Mouse (Mus musculus): ENCODE results near the gene D630003M21Rik. TPM values are rescaled to one million over a fixed set of nuclear protein-coding genes. Genes with fewer than 3 reads are reported as not detected.
A peak's percentile ranks its signal among the peaks of the same experiment; 100 is the strongest.

D630003M21Rik gene
- total RNA-seq, 2 experiments from 2014 or later: 2.6 to 3.3 TPM

DNA sequence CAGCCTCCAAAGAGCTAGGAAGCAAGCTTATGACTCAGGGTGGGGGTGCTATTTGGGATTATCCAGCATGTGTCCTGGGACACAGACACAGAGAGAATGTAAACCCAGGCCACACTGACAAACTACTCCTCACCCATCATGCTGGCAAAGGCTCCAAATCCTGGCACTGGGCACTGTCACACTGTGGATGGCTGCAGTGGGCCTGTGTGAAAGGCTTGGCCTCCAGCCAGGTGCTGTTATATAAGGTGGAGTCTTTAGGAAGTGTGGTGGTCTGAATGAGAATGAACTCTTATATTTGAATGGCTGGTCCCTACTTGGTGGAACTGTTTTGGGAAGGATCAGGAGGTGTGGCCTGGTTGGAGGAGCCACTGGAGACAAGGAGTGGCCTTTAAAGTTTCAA lies 7.7 kb upstream of the D630003M21Rik start:
- DNase-seq: no peak

DNA sequence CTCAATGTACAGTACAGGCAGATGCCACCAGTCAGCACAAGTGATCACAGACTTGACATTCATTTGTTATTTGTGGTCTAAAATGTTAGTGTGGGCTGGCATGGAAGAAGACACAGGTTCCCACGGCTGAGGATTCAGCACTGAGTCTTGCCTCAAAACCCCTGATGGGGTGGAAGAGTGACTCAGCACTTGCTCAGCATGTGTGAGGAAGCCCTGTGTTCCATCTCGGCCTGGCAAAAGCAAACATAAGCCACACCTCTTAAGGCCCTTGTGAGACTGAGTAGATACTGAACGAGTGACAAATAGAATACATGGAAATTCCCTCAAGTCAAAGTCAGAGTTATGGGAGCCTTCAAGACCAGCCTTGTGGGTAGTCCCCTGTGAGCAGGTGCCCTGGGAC lies 4.1 kb upstream of the D630003M21Rik start:
- DNase-seq: no peak

DNA sequence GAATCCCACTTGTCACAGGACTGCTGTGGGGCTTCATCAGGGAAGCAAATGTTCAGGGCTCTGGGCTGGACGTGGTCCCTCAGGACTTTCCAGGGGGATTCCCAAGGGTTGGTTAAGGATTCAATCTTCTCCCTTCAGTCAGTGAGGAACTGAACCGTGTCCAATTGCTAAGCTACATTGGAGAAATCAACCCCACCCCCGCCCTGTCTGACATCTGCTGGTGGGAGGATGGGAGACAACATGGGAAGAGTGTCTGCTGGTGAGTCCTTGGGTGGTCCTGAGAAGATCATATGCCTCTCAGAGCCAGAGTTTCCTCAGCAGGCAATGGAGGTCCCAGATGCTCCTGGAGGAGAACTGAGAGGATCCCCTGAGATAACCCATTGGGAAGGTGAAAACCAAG lies 3.4 kb upstream of the D630003M21Rik start:
- no peak for DNase-seq

DNA sequence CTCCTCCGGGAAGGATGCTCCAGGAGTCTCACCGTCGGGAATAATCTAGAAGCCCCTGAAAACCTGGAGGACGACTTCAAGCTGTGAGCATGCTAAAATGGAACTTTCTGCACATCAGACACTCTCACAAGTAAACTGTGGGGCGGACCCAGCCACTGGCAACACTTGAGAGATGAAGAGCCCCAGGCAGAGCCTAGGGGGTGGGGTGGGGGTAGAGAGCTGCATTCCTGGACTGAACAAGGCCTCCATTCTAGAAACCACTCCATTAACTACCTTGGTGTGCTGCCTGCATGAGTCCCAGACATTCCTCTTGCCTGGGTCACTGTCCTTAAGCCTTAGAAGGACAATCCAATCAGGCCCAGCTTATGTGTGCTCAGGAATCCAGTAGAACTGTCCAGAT lies 2.0 kb upstream of the D630003M21Rik start:
- no peak for DNase-seq

DNA sequence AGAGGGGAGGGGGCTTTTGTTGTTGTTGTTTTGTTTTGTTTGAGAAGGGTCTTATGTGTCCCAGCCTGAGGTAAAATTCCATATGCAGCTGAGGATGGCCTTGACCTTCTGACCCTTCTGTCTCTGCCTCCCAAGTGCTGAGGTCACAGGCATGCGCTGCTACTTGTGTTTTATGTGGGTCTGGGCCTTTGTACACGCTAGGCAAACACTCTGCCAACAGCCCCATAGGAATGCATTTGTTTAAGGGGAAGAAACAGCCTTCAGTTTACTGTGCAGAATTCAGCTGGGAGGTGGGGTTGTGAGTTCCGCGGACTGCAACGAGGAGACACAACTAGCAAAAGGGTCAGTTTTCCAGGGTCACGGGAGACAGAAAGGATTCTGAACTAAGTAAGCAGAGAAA lies 1.6 kb upstream of the D630003M21Rik start:
- no peak for DNase-seq

DNA sequence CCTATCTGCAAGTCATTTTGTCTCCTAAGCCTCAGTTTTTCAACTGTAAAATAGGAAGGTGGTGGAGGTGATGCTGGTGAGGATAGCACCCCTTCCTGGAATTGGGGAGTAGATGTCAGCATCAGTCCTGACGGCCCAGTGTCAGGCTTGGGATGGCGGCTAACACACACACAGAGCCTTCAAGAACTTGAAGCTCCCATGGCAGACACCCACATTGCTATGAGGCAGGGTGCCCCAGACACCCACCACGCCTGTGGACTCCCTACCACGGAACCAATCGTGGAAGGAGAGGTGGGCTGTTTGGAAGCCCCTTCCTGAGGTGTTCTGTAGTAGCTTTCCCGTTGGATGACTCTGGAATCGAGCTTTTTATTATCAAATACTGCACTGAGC lies 476 bp upstream of the D630003M21Rik start:
- DNase-seq: no peak

DNA sequence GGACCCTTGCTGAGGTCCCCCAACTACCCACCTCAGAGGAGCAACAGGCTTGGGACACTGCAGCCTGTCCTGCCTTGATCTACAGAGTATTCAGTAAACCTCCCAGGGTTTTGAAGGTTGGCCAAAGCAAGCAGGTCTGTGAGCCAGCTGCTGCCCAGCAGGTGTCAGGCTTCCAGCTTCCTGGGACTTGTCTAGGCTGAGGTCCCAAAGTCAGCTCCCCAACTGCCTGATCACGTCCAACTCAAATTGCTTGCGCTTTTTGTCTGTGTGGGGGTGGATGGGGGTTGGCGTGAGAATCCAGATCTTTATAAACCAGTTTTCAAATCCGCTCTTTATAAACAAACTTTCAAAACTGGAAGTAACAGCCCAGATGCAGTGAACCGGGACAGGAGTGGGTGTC lies 3.7 kb downstream of the D630003M21Rik start:
- peak; percentile 65 for DNase-seq

DNA sequence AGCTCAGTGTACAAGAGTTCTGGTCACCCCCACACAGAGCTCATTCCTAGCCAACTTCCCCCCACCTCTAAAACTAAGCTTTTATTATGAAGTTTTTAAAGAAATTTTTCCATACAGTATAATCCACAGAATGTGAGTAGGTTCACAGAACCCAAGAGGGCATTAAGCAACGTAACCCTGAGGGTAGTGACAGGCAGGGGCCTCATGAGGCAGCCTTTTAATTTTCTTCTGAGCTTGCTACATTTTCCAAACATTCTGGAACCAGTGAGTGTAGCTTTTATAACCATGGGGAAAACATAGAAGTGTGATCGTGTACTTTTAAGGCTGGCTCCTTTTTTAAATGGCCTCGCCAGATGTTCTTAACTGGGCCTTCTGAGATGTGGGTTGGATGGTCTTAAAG lies 5.5 kb downstream of the D630003M21Rik start:
- no peak for DNase-seq

DNA sequence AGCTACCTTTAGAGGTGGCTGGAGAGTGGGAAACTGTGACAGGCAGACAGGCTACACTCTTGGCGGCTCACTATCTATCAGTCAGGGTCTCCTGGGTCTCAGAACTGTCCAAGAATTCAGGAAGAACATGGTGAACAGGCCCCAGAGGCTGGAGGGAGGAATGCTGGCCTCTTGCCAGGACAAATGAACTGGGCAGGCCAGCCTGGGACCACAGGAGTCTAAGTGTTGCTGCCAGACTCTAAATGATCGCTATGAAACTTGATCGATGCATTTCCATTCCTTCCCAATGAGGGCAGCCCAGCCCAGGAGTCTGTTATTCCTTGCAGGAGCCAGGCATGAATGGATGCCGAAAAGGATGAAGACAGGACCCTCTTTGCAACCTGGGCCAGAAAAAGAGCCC lies 6.4 kb downstream of the D630003M21Rik start:
- no peak for DNase-seq

DNA sequence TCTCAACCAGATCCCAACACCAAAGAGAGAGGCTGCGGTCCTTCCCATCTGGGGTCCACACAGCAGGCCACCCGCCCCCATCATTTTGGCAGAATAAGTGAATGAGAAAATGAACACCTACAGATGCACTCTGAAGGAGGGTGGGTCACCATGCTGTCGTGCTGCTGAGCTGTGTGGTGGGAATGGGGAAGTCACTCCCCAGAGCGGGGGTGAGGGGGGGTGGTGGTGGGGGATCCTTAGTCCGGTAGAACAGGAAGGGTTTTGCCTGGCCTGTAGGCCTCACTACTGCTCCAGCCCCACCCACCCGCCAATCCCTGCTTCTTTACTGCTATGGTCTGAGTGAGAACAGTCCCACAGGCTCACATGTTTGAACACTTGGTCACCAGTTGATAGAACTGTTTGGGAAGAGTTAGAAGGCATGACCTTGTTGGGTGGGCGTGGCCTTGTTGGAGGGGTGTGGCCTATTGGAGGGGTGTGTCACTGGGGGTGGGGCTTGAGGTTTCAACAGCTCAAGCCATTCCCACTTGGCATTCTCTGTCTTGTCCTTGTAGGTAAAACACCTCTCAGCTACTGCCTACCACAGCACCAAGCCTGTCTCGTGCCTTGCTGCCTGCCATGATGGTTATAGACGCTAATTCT lies 7.5 kb downstream of the D630003M21Rik start:
- no peak for DNase-seq

DNA sequence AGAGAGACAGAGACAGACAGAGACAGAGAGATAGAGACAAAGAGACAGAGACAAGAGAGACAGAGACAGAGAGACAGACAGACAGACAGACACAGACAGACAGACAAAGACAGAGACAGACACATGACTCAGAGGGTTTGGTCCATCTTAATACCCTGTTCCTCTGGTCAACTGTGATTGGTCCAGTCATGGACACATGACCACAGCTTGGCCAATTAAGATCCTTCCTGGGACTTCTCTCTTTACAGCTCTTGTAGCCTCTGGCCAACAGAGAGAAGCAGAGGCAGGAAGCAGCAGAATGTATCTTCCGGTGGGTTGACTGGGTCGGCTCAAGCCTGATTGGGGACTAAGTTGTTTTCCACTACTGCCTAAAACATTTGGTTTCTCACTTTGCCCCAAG lies 9.5 kb downstream of the D630003M21Rik start:
- DNase-seq: no peak

DNA sequence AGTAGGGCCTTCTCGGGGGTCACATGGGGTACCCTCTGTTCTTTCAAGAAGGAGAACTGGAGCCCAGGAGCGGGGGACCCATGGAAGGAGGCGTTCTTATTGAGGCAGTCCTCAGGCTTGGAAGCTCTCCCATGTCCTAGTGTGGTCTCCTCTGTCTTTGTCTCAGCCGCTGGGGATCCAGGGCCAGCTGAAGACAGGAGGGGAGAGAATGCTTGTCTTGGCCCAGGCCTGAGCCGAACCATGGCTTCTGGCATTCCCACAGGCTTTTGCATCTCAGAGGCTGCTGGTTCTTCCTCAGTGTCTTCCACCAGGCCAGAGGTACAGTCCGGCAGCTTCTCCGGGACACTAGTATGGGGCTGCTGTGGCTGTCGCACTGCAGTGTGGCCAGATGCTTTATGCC lies 12.5 kb downstream of the D630003M21Rik start:
- no peak for DNase-seq

DNA sequence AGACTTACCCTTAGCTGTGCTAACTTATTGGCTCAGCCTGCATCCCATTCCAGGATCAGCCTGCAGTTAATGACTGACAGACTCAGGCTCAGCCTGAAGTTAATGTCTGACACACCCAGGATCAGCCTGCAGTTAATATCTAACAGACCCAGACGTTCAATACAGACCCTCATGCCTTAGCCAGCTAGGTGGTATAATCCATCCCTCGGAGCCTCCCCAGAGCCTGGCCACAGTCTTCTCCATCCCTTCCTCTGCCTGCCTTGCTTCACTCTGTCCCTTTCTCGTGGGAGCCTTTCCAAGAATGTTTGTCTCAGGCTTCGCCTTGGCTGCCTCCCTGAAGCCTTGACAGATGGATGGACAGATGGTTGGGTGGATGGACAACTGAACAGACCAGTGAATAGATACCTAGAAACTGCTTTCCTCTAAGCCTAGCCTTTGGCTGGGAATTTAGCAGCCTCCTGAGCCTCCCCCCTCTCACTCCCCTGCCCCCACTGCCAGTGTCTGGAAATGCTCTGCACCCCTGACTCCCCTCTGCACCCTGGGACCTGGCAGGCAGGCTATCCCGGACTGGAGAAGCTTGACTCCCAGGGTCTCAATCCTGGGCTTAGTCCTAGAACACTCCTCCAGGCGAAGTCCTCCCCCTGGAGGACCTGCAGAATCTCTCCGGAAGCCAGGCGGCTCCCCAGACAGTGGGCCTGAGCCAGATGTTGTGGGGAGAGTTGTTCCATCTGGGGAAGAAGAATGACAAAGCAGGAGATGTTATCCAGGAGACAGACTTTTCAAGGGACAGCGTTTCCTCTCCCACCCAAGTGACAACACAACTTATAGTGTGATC lies 13.5 kb downstream of the D630003M21Rik start:
- no peak for DNase-seq

DNA sequence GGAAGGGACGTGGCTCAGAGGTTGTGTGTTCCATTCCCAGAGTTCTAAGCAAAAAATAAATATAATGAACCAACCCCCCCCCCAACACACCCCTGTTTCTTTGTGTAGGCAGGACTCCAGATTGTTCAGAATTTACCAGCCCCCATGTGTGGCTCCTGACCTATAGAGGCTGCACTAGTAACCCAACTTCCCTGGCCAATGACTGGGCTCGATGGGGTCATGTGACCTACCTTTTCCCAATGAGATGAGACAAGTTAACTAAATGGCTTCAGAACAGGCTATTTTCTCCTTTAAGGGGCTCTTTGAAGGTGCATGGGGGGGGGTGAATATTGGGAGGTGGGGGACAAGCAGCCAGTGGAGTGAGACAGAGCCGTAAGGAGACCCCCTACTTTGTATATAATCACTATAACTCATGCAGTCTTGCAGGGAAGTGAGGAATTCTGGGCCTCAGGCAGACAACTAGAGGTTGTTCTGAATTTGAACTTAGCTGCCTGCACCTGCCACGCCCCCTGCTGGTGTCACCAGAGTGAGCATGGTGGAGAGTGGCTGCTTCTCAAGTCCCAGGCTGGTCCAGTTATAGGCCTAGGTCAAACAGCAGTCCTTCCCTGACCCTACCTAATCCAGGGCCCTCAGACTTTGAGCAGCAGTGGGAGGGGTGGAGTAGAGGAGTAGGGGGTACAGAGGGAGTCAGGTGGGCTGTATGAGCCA lies 17.1 kb downstream of the D630003M21Rik start:
- no peak for DNase-seq

DNA sequence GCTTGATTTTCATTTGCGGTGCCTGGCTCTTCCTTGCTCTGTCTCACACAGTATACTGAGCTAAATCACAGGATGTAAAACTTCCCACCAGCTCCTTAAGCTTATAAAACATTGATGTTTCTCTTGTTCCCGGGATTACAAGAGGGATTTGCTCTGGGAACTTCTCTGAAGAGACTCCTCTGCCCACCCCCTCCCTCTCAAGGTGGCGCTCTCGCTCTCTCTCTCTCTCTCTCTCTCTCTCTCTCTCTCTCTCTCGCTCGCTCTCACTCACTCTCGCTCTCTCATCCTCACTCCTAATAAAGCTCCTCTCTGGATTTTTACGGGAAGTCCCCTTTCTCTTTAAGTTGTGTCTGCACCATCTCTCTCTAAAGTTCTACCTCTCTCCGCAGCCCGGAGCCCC lies 18.1 kb downstream of the D630003M21Rik start:
- no peak for DNase-seq

DNA sequence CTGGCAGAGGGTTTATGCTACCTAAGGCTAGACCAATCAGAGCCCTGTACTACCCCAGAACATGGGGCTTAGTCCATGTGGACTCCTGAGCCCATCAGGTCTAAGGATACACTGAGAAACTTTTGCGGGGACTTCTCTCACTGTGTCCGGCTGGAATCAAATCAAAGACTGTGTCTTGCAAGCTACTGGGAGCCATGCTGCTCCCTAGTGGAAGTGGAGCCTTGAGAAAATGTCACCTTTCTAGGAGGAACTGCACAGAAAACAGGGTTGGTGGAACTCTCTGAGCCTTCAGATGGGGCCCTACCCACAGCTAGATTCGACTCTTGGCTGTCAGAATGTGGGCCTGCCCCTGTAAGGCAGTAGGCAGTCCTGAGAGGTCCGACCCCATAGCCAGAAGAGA lies 18.5 kb downstream of the D630003M21Rik start:
- DNase-seq: peak; percentile 60

DNA sequence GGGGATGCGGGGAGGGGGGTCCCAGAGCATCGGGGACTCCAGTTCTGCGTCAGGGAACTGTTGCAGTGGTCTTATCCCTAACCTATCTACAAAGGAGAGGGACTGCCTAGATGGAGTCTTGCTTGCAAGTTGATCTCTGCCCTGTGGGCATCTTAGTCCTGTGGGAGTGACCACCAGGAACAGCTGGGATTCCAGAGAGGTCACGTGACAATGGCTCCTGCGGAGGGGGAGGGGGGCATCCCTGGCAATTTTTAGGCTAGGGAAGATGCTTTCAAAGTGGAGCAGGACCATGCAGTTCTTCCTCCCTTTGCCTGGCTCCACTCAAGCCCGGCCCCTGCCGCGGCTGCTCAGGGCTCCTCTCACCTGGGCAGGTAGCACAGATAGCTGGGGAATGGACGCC lies 19.2 kb downstream of the D630003M21Rik start:
- no peak for DNase-seq

DNA sequence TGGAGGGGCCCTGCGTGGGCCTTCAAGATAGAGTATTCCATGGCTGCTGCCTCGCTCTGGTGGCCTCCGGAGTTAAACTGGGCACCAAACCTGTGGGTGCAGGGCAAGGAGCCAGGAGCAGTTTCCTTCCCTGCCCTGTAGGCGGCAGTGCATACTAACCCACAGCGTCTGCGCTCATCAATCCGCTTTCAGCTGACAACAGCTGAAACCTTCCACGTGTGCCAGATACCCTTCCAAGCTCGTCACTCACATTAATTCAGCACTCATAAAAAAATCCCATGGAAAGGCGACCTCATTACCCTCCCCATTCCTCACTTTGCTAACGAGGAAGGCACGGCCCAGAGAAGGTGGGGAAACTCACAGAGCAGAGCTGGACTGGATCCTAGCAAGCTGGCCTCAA lies 21.2 kb downstream of the D630003M21Rik start:
- peak; percentile 87 for DNase-seq

DNA sequence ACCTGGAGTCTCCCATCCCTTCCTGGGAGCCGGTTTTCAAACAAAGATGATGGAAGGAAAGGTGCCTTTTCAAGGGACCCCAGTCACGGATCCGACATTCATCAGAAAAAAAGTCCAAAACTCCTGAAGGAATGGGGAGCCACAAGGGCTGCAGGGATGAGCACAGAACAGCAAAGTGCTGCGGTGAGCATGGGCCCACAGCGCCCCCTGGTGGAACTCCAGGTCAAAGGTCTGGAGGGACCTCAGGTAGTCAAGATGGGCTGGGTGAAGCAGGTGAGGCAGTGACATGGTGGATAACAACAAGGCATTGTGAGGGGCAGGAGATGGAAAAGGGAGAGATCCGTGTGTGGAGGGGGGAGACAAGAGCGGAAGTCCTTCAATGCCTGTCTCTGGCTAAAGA lies 24.9 kb downstream of the D630003M21Rik start:
- DNase-seq: peak; percentile 92

DNA sequence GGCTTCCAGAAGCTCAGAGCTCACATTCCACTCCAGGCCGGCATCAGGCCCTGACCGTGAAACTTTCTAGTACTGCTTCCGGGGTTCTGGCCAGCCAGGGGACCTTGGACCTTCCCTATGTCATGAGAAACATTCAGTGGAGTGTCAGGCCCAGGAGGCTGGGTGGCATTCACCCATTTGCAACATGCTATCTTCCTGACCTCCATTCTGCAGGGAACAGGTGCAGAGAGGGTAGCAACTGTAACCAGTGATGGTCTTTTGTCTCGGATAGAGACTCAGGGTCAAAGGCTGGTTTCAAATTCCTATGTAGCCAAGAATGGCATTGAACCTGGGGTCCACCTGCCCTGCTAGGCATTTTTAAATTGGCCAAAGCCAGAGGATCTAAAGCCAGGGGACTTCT lies 25.3 kb downstream of the D630003M21Rik start:
- no peak for DNase-seq

DNA sequence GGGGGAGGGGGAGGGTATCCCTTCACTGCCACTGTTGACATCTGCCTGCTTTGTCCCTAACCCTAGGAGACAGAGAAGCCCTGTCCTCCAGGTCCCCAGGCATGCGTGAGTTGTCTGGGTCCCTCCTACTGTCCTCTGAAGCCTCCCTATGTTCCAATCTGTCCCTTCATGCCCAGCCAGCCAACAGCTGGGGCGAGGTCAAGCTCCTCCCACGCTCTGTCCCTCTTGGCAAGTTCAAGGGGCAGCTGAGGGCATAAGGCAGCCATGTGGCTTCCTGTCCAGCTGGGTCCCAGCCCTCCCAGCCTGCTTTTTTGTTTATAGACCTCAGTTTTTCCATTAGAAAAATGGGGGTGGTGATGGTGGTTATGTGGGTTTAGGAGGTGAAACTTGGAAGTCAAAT lies 29.7 kb downstream of the D630003M21Rik start:
- peak; percentile 58 for DNase-seq

DNA sequence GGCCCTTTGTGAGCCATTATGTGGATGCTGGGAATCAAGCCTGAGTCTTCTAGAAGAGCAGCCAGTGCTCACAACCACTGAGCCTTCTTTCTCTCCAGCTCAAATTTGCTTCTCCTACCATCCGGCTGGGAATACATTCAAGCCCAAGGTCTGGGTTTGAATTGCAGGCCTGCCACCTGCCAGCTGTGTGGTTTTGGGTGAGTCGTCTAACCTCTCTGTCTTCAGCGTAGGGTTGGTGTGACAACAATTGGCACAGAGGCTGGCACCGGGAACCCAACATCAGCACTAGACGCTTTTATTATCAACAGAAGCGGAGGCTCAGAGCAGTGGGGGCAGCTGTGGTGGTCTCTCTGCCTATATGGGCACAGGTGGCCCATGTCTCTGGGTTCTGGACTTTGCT lies 30.2 kb downstream of the D630003M21Rik start:
- DNase-seq: no peak

DNA sequence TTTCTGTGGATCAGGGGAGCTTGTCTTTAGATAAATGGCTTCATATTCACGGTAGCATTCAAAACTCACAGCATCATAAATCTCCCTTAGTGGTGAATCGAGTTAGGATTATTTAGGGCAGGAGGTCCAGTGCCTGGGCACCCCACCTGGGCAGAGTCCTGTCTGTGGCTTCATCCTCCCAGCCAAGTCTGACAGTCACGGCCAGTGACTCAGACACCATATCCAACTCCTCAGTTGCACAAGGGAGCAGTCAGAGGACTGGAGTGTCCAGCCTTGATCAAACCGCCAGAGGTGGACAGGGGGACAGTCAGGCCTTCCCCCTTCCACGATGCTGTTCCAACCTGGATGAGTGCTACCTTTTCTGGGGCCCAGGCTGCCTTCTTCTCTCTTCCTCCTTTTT lies 31.1 kb downstream of the D630003M21Rik start:
- no peak for DNase-seq

Data from adrenal gland, postnatal 10 days (tissue).